Mouse (Mus musculus): ENCODE results near the gene Mpv17l2.

Gene Mpv17l2

GRCm38 (mm10) chr8:70760775-70761406, at the start of gene Mpv17l2:
TSS of gene Mpv17l2 (minus strand) at chr8:70760946.
- peak; percentile 99 for DNase-seq (ENCODE audit: low spot score)

GRCm38 (mm10) chr8:70808955-70809701, 48.4 kb upstream of the Mpv17l2 start:
- no peak for DNase-seq (ENCODE audit: low spot score)

GRCm38 (mm10) chr8:70808239-70808638, 47.5 kb upstream of the Mpv17l2 start, which contains the start of gene Il12rb1:
TSS of gene Il12rb1 (plus strand) at chr8:70808449.
- DNase-seq (ENCODE audit: low spot score): no peak

- DNase-seq (ENCODE audit: low spot score): no peak
Measured at GRCm38 (mm10) chr8:70807304-70807703, 46.6 kb upstream of the Mpv17l2 start.

- DNase-seq (ENCODE audit: low spot score): no peak
Measured at GRCm38 (mm10) chr8:70806541-70806940, 45.8 kb upstream of the Mpv17l2 start.

- DNase-seq (ENCODE audit: low spot score): peak; percentile 84
Measured at GRCm38 (mm10) chr8:70804481-70805206, 43.9 kb upstream of the Mpv17l2 start, which contains the start of gene Mast3. TSS of gene Mast3 (minus strand) at chr8:70805054.

GRCm38 (mm10) chr8:70803761-70804480, 43.2 kb upstream of the Mpv17l2 start:
- no peak for DNase-seq (ENCODE audit: low spot score)

GRCm38 (mm10) chr8:70802786-70803510, 42.2 kb upstream of the Mpv17l2 start:
- no peak for DNase-seq (ENCODE audit: low spot score)

- no peak for DNase-seq (ENCODE audit: low spot score)
Measured at GRCm38 (mm10) chr8:70801830-70802229, 41.1 kb upstream of the Mpv17l2 start.

GRCm38 (mm10) chr8:70801156-70801555, 40.4 kb upstream of the Mpv17l2 start:
- DNase-seq (ENCODE audit: low spot score): no peak

- DNase-seq (ENCODE audit: low spot score): no peak
Measured at GRCm38 (mm10) chr8:70800648-70801047, 39.9 kb upstream of the Mpv17l2 start.

GRCm38 (mm10) chr8:70798281-70798680, 37.5 kb upstream of the Mpv17l2 start:
- no peak for DNase-seq (ENCODE audit: low spot score)

GRCm38 (mm10) chr8:70797081-70798070, 36.6 kb upstream of the Mpv17l2 start:
- DNase-seq (ENCODE audit: low spot score): peak; percentile 90

GRCm38 (mm10) chr8:70796403-70797080, 35.8 kb upstream of the Mpv17l2 start:
- no peak for DNase-seq (ENCODE audit: low spot score)

GRCm38 (mm10) chr8:70795370-70795769, 34.6 kb upstream of the Mpv17l2 start:
- DNase-seq (ENCODE audit: low spot score): no peak

- DNase-seq (ENCODE audit: low spot score): no peak
Measured at GRCm38 (mm10) chr8:70794215-70794614, 33.5 kb upstream of the Mpv17l2 start.

- DNase-seq (ENCODE audit: low spot score): no peak
Measured at GRCm38 (mm10) chr8:70792700-70793099, 32.0 kb upstream of the Mpv17l2 start.

- peak; percentile 94 for DNase-seq (ENCODE audit: low spot score)
Measured at GRCm38 (mm10) chr8:70791975-70792691, 31.4 kb upstream of the Mpv17l2 start.

- no peak for DNase-seq (ENCODE audit: low spot score)
Measured at GRCm38 (mm10) chr8:70791294-70791701, 30.6 kb upstream of the Mpv17l2 start.

Data from adipocyte (in vitro differentiated cells).